Mouse (Mus musculus): ENCODE measurements around the gene Acat1. TPM values are rescaled to one million over a fixed set of nuclear protein-coding genes. Genes with fewer than 3 reads are reported as not detected.
A peak's percentile ranks its signal among the peaks of the same experiment; 100 is the strongest.

Acat1 gene
- polyA plus RNA-seq, 2 experiments, result 52.8 to 87.4 TPM

DNA sequence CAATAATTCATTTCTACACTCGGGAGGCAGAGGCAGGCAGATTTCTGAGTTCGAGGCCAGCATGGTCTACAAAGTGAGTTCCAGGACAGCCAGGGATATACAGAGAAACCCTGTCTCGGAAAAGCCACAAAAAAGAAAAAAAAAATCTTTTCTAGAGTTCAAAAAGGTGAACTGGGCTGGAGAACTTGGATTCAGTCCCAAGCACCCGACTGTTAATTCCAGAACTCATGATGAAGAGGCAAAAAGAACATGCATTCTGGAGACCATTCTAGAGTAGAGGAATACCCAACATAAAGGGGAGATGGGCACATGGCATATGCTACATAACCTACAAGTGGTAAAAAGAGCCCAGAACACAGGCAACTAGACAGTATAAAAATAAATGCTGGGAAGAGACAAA lies 2.4 kb downstream of the Acat1 start:
- WGBS (ENCODE audit: insufficient replicate concordance), result 74% methylated on average over 4 of the region's 4 CpGs
- no peaks in the 10 kb centered on the region for H3K36me3 ChIP-seq (replicated peaks; ENCODE audit: control insufficient read depth, insufficient read depth, low read depth)
- H3K4me3 ChIP-seq (ENCODE audit: insufficient read depth in 1 of 2, low read depth in 2 of 2, low read length in 2 of 2), result no peak overlapping the region
- no peak for ATAC-seq (ENCODE audit: insufficient read depth)
- H3K9ac ChIP-seq (replicated peaks), result no peak overlapping the region
- no peaks in the 10 kb centered on the region for H3K27me3 ChIP-seq (ENCODE audit: control insufficient read depth, insufficient read depth, low read length)
- no peak for DNase-seq (ENCODE audit: low read depth in 3 of 3, low spot score in 3 of 3)
- H3K4me1 ChIP-seq (replicated peaks; ENCODE audit: control insufficient read depth in 2 of 2, insufficient read depth in 2 of 2, low read length in 1 of 2), result peaks cover 5 to 11% of the 10 kb centered on the region in 2 experiments; a peak in 3 of 4 replicates
- TF ChIP-seq EP300 (IDR thresholded peaks at IDR 0.05; ENCODE audit: low read depth) (no peak), CTCF (IDR thresholded peaks at IDR 0.05; ENCODE audit: low read depth) (no peak)
- H3K27ac ChIP-seq, result no peak overlapping the region
- H3K9me3 ChIP-seq (ENCODE audit: control insufficient read depth, low read length), result no peaks in the 10 kb centered on the region
- no peak overlapping the region for H3K4me2 ChIP-seq (ENCODE audit: low read depth)

DNA sequence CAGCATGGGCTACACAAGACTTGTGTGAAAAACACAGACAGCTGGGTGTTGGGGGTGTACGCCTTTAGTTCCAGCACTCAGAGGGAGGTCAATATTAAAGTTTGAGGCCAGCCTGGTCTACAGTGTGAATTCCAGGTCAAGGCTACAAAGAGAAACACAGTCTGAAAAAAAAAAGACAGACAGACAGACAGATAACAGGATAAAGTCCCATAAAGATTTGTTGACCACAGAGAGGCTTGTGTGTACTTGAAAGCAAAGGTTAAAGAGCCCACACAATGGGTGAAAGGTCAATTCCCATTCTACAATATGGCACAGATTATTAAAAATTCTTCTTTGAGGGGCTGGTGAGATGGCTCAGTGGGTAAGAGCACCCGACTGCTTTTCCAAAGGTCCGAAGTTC lies 3.0 kb downstream of the Acat1 start:
- Histone ChIP-seq H3K27ac (no peak overlapping the region), H3K4me2 (ENCODE audit: low read depth) (no peak overlapping the region), H3K27me3 (ENCODE audit: control insufficient read depth, insufficient read depth, low read length) (no peaks in the 10 kb centered on the region), H3K4me3 (ENCODE audit: insufficient read depth in 1 of 2, low read depth in 2 of 2, low read length in 2 of 2) (no peak overlapping the region), H3K4me1 (replicated peaks; ENCODE audit: control insufficient read depth in 2 of 2, insufficient read depth in 2 of 2, low read length in 1 of 2) (peaks cover 5 to 11% of the 10 kb centered on the region in 2 experiments; a peak in 3 of 4 replicates), H3K9ac (replicated peaks) (no peak overlapping the region), H3K36me3 (replicated peaks; ENCODE audit: control insufficient read depth, insufficient read depth, low read depth) (no peaks in the 10 kb centered on the region), H3K9me3 (ENCODE audit: control insufficient read depth, low read length) (no peaks in the 10 kb centered on the region)
- WGBS (ENCODE audit: insufficient replicate concordance), result 78% methylated on average over 3 of the region's 3 CpGs
- TF ChIP-seq CTCF (IDR thresholded peaks at IDR 0.05; ENCODE audit: low read depth), result no peak
- no peak for TF ChIP-seq EP300 (IDR thresholded peaks at IDR 0.05; ENCODE audit: low read depth)
- no peak for DNase-seq (ENCODE audit: low read depth in 3 of 3, low spot score in 3 of 3)
- no peak for ATAC-seq (ENCODE audit: insufficient read depth)

DNA sequence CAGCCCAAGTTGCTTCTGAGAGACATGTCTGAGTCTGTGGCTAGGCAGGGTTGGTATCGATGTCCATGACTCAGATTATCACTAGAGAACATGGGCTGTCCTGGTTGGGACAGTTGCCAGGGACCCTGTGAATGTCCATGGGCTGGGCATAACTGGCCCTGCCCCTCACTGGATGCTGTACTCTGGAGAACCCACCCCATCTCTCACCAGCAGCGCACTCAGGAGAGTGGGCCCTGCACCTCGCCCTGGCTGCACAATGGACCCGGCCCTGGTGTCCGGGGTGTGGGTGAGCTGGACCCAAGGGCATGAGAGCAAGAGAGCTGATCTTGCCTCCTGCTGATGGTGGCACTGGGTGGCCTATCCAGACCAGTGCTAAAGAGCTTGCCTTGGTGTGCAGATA lies 5.2 kb downstream of the Acat1 start:
- no peaks in the 10 kb centered on the region for H3K27me3 ChIP-seq (ENCODE audit: control insufficient read depth, insufficient read depth, low read length)
- no peak for ATAC-seq (ENCODE audit: insufficient read depth)
- H3K4me1 ChIP-seq (replicated peaks; ENCODE audit: control insufficient read depth in 2 of 2, insufficient read depth in 2 of 2, low read length in 1 of 2), result peaks cover 5 to 9% of the 10 kb centered on the region in 2 experiments; a peak in 3 of 4 replicates
- H3K27ac ChIP-seq, result no peak overlapping the region
- no peak overlapping the region for H3K9ac ChIP-seq (replicated peaks)
- H3K4me3 ChIP-seq (ENCODE audit: insufficient read depth in 1 of 2, low read depth in 2 of 2, low read length in 2 of 2), result no peak overlapping the region
- TF ChIP-seq EP300 (IDR thresholded peaks at IDR 0.05; ENCODE audit: low read depth), result no peak
- TF ChIP-seq CTCF (IDR thresholded peaks at IDR 0.05; ENCODE audit: low read depth), result no peak
- H3K4me2 ChIP-seq (ENCODE audit: low read depth), result no peak overlapping the region
- DNase-seq (ENCODE audit: low read depth in 3 of 3, low spot score in 3 of 3), result no peak
- H3K9me3 ChIP-seq (ENCODE audit: control insufficient read depth, low read length), result no peaks in the 10 kb centered on the region
- 72% methylated on average over 5 of the region's 5 CpGs for WGBS (ENCODE audit: insufficient replicate concordance)
- no peaks in the 10 kb centered on the region for H3K36me3 ChIP-seq (replicated peaks; ENCODE audit: control insufficient read depth, insufficient read depth, low read depth)

DNA sequence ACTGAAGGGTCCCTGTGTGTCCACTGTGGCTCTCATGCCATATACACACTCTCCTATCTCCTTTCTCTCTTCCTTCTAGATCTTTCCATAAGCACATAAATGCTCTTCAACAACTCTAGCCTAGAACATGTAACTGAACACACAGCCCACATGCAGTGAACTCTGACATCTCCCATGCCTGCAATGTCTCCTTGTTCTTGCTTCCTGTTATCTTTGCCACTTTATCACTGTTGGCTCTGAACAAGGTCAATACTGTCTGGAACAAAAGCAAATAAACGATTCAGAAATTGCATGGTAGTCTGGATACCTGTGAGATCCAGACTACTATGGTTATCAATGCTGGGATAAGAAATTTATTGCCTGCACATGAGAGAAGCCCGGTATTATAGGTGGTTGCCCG lies 6.3 kb downstream of the Acat1 start:
- no peak for ATAC-seq (ENCODE audit: insufficient read depth)
- no peak overlapping the region for H3K27ac ChIP-seq
- no peak overlapping the region for H3K9ac ChIP-seq (replicated peaks)

DNA sequence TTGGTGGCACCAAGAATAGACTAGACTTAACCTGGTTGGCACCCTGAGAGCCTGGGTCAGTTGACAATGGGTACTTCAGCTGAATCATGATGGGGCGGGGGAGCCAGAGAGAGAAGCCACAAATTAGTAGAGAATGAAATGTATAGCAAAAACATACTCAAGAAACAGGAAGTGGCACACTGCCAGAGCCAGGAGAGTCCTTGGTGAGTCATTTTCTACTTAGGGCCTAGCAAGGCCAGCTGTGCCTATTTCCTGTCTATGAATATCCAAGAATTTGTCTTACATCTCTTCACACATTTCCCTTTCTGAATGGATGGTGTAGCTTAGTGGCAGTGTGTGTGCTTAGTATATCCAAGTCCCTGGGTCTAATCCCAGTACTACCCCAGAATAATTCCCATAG lies 6.8 kb downstream of the Acat1 start:
- TF ChIP-seq CTCF (IDR thresholded peaks at IDR 0.05; ENCODE audit: low read depth) (no peak), EP300 (IDR thresholded peaks at IDR 0.05; ENCODE audit: low read depth) (no peak)
- Histone ChIP-seq H3K9me3 (ENCODE audit: control insufficient read depth, low read length) (no peaks in the 10 kb centered on the region), H3K36me3 (replicated peaks; ENCODE audit: control insufficient read depth, insufficient read depth, low read depth) (no peaks in the 10 kb centered on the region), H3K4me3 (ENCODE audit: insufficient read depth in 1 of 2, low read depth in 2 of 2, low read length in 2 of 2) (no peak overlapping the region), H3K27ac (no peak overlapping the region), H3K27me3 (ENCODE audit: control insufficient read depth, insufficient read depth, low read length) (no peaks in the 10 kb centered on the region), H3K4me1 (replicated peaks; ENCODE audit: control insufficient read depth in 2 of 2, insufficient read depth in 2 of 2, low read length in 1 of 2) (peaks cover 0 to 9% of the 10 kb centered on the region in 2 experiments; a peak in 2 of 4 replicates), H3K4me2 (ENCODE audit: low read depth) (no peak overlapping the region), H3K9ac (replicated peaks) (no peak overlapping the region)
- ATAC-seq (ENCODE audit: insufficient read depth) (no peak), DNase-seq (ENCODE audit: low read depth in 3 of 3, low spot score in 3 of 3) (peak in 1 of 3 experiments; percentile 20)
- WGBS (ENCODE audit: insufficient replicate concordance), result 55% methylated on average over 1 of the region's 1 CpGs

More for the DNA sequence above, 6.3 kb downstream of the Acat1 start:
- H3K4me1 ChIP-seq (replicated peaks; ENCODE audit: control insufficient read depth in 2 of 2, insufficient read depth in 2 of 2, low read length in 1 of 2), result peaks cover 0 to 9% of the 10 kb centered on the region in 2 experiments; a peak in 2 of 4 replicates
- no peaks in the 10 kb centered on the region for H3K36me3 ChIP-seq (replicated peaks; ENCODE audit: control insufficient read depth, insufficient read depth, low read depth)
- 62% methylated on average over 3 of the region's 3 CpGs for WGBS (ENCODE audit: insufficient replicate concordance)
- no peaks in the 10 kb centered on the region for H3K27me3 ChIP-seq (ENCODE audit: control insufficient read depth, insufficient read depth, low read length)
- TF ChIP-seq CTCF (IDR thresholded peaks at IDR 0.05; ENCODE audit: low read depth) (no peak), EP300 (IDR thresholded peaks at IDR 0.05; ENCODE audit: low read depth) (no peak)
- no peak overlapping the region for H3K4me3 ChIP-seq (ENCODE audit: insufficient read depth in 1 of 2, low read depth in 2 of 2, low read length in 2 of 2)
- no peaks in the 10 kb centered on the region for H3K9me3 ChIP-seq (ENCODE audit: control insufficient read depth, low read length)
- DNase-seq (ENCODE audit: low read depth in 3 of 3, low spot score in 3 of 3), result no peak
- no peak overlapping the region for H3K4me2 ChIP-seq (ENCODE audit: low read depth)

Data from liver, embryonic 14.5 days (tissue).